Mouse (Mus musculus): ENCODE measurements at regions not wholly inside any gene's neighbourhood (a gene's known extent, or its start where the extent isn't known, plus 50 kb on each side); places are given as distances from the start of the nearest gene placed in this dataset.

DNA sequence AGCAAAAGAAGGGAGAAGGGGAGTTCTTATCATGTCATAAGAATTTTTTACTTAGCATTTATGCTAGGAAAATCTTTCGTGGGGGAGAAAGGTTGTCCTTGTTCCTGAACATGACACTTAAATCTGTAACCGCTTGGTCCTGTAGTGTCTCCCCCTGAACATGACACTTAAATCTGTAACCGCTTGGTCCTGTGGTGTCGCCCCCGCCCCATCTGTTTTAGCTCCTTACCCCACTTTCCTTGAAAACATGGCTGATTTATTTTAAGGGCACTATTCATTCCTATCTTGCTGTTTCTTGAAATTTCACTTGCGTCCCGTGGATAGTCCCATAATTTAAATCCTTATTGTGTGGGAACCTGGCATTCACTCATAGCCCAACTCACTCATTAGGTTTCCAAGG lies 82.2 kb downstream of the Rap2a start:
- DNase-seq (ENCODE audit: low spot score in 2 of 2): no peak

DNA sequence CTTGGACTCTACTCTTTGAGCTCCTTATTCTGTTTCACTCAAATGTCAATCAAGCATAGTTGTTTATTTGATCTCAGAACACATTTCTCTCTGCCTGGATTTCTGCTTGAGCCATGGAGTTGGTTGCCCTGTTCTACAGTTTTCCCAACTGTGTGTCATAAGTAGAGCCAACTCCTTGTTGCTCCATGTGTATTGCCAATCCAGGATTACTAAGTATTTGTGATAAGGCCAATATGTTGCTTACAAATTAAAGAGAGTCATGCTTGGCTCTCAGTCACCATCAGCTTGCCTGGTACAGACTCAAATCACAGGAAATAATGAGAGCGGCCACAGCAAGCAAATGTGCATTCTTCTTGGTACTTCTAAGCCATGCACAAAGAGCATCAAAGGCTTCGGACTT lies 82.7 kb downstream of the Rap2a start:
- peak; percentile 43 to 65 for DNase-seq (ENCODE audit: low spot score in 2 of 2)

DNA sequence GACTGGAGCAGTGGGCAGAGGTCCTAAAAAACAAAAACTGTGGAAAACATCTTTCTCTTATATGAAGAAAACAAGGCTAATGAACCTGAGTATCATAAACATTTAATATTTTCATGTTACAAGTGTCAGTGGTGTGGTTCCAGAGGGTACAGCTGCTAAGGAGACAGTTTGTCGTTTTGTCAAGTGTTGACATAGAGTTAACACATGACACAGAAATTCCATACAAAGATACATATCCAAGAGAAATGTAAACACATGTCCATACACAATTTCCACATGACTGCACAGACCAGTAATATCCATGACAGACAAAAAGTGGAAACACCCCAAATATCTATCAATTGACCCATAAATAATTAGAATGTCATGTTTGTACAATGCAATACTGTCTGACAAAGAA lies 88.7 kb downstream of the Rap2a start:
- DNase-seq (ENCODE audit: low spot score in 2 of 2): no peak

DNA sequence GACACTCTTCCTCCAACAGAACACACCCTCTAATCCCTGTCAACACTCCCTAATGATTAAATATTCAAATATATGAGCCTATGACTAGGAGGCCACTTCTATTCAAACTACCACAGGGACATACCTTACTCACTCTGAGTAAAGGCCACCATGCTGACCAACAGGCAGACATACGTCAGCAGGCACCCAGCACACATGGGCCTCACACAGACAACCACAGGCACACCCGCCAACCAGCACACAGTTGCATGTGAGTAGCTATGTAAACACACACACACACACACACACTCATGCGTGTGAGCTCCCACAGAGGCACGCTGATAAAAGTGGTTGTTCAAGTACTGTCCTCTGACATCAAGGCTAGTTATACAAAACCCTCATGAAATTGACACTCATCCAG lies 89.8 kb downstream of the Rap2a start:
- no peak for DNase-seq (ENCODE audit: low spot score in 2 of 2)

- DNase-seq (ENCODE audit: low spot score in 2 of 2): no peak
Observed at GRCm38 (mm10) chr14:120572238-120572637, 94.0 kb downstream of the Rap2a start.

DNA sequence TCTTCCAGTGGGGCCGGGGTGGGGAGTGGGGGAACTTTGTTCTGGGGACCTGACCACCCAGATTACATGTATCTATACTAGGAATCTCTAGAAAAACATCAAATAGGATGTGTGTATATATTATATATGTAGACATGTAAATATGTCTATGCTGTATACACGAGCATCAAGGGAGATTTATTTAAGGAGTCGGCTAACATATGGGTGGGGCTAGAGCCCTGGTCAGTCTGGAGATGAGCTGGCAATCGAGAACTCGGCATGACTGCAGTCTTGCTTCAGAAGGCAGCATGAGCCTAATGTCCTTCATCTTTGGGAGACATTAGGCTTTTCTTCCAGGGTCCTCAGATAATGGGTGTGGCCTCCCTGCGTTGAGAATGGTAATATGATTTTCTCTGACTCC lies 97.0 kb downstream of the Rap2a start:
- DNase-seq (ENCODE audit: low spot score in 2 of 2): no peak

DNA sequence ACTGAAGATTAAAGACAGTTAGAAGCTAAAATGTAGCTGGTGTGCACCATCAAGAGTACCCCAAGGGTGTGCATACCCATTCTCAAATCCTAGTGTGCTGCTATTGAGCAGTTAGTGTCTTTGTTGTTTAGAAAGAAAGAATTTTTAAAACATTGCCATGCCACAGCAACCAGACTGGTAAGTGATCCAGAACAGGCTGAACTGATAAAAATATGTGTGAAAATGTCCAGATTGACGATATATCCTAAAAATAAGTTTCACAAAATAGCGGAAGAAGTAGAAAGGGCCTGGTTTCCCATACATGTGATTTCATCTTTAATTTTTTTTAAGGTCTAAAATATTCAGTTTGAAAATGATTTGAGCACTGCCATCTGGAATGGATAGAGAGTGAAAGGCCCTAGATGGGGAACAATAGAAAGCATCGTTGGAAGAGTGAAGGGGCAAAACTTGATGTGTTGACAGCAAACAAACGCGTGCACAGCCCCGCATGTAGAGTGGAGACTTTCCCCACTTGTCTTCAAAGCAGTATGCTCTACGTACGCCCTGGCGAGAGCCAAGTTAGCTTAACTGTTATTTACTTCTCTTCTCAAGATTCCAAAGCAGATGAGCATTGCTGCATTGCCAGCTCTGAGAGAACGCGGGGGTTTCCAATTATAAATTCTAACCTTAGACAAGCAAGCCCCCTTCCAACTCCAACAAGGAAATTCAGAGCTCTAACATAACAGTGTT lies 100.3 kb downstream of the Rap2a start:
- DNase-seq (ENCODE audit: low spot score in 2 of 2): peak; percentile 46 to 48

DNA sequence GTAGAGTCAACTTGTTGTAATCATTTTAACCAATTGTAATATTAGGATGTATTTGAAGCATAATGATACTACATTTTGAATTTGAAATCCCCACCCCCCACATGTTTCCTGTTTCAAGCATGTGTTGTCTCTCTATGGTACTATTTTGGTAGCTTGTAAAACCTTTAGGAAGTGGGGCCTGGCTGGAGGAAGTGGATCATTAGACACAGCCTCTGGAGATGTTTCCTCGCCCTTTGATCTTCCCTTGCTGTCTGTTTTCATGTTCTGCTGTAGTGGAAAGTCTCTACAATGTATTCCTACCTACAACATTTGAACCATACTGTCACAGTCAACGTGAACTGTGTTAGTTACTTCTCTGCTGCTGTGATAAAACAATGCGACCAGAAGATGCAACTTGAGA lies 105.6 kb downstream of the Rap2a start:
- no peak for DNase-seq (ENCODE audit: low spot score in 2 of 2)

DNA sequence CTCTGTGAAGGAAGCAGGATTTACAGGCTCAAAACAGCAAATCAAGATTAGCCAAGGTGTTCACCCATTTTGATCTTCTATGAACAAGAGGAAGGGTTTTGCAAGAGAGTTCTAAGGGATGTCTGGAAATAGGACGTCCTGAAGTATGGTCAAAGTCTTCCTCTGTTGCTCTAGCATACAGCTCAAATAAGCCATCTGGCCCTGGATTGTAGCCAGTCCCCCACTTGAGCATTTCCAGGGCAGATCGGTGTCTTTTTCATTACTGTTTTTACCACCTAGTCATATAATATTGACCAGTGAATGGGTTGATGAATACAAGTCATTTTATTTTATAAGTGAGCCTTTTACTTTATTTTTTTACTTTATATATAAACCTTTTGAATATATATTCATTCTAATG lies 113.9 kb downstream of the Rap2a start:
- no peak for DNase-seq (ENCODE audit: low spot score in 2 of 2)

DNA sequence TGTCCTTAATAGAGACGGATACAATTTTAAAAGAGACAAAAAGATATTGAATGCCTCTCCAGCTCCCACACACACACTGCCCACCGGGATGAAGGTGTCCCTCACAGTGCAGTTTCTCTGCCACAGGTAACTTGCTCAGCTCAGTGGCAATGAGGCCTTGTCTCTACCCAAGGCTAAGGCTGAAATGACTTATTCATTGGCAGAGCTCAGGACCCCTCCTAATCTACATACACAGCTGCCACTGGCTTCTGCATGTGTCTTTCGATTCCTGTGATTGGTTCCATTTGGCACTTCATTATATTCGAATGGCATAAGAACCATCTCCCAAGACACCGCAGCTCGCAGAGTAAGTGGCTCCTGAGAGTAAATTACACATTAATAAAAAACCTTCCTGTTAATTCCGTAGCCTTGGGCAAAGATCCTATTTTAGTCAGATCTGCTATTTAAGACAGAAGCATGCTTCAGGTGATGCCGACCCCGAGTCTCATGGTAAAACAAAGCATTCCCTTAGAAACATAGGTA lies 122.2 kb downstream of the Rap2a start:
- no peak for DNase-seq (ENCODE audit: low spot score in 2 of 2)

DNA sequence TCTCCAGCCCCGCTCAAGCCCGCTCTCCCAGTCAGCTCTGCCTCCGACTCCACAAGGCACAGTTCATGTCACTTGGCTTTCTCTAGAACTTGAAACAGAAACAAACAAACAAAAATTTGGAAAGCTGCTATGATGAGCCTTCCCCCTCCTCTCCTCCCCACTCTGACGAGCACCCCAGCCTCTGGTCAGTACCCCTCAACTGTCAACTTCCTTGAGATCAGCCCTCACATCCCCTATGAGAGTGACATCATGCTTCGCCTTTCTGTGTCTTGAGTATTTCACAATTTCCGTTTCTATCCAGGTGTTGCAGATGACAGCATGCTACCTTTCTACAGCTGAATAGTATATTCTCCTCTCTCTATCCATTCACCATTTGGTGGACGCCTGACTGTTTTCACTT lies 123.3 kb downstream of the Rap2a start:
- DNase-seq (ENCODE audit: low spot score in 2 of 2): no peak

DNA sequence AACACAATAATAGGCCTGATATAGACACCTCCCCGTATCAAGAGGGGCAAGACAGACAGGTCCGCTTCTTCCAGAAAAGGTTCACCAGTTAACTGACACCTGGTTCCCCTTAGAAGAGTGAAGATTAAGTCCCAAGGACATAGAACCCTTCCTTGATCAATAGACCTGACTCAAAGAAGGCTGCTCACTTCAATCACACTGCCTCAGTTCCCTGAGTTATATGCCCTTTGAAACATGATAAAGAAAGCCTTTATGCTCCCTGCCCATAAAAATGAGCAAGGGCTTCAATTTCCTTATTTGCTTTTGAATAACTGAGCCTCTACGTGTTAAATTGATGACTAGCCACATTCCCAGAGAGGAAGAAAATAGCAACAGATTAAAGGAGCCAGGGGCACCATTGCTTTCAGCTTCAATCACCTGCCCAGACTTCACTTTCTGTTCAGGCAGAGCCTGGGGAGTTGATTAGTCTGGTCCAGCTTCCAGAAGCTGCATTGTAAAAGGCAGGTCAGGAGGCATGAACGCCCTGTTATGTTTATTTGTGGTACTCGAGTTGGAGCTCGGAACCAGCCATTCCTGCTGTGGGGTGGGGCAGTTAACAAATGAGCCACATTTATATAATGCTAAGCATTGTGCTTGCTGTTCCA lies 125.7 kb downstream of the Rap2a start:
- DNase-seq (ENCODE audit: low spot score in 2 of 2): no peak

GRCm38 (mm10) chr14:120607801-120608200 lies 129.6 kb downstream of the Rap2a start:
- no peak for DNase-seq (ENCODE audit: low spot score in 2 of 2)

DNA sequence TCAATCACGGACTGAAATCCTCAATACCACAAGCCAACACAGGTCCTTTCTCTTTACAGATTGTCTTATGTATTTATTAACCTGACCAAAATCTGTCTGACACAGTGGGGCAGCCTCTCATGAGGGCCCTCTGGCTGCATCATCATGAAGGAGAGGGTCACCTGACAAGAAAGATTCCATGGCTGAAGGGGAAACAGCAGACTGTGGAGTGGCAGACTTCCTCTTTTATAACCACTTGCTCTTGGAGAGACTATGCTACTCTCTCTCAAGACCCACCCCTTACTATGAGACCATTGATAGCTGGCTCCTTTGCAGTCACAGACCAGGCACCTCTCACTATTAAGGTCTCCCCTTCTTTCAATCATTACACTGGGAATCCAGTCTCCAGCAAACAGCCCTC lies 133.1 kb downstream of the Rap2a start:
- no peak for DNase-seq (ENCODE audit: low spot score in 2 of 2)

- no peak for DNase-seq (ENCODE audit: low spot score in 2 of 2)
Observed at GRCm38 (mm10) chr14:120626223-120626935, 148.1 kb downstream of the Rap2a start.

- DNase-seq (ENCODE audit: low spot score in 2 of 2): no peak
Observed at GRCm38 (mm10) chr14:120626936-120627277, 148.7 kb downstream of the Rap2a start.

DNA sequence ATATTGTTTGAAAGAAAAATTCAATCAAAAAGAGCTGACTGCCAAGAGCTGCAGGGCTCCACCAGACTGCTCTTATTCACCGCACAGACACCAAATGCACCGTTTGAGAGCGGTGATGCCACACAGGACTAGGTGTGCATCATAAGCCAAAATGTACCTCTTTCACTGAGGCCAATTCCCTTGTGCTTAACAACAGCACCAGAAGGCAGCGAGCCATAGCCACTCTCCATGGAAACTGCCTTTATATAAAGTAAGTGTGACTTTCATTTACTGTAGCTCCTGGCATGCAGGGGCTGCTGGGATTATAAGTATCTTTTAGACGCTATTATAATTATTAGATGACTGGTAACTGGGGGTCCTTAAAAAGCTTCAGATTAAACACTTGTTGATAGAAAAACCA lies 154.5 kb downstream of the Rap2a start:
- peak in 1 of 2 experiments; percentile 20 for DNase-seq (ENCODE audit: low spot score in 2 of 2)

- no peak for DNase-seq (ENCODE audit: low spot score in 2 of 2)
Observed at GRCm38 (mm10) chr14:120636726-120637400, 158.6 kb downstream of the Rap2a start.

DNA sequence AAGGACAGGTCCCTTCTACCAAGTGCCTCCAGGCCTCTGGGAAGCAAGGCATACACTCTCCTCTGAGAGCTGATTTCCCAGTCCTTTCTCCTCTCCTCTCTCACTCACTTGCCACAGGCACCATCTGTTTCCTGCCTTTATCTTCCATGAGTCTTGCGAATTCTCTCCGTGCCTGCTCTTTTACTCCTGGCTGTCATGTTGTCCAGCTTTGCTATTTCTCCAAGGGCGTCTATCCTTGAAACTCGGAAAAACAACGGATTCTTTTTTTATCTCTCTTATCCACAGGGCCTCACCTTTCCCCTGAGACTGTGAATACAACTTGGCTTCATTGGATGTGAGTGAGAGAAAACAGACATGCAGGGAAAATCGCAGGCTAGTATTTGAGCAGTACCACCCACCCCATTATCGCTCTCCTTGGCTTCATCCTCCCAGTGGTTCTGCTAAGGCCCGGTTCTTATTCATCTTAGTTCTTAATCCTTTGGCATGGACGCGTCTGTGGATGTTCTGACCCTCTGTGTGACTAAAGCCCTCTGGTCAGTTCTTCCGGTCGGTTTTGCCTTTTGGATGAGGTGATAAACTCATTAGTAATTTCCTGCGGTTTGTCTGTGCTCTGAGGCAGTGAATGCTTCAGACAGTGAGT lies 159.4 kb downstream of the Rap2a start:
- no peak for DNase-seq (ENCODE audit: low spot score in 2 of 2)

GRCm38 (mm10) chr14:120642591-120642990 lies 164.3 kb downstream of the Rap2a start:
- DNase-seq (ENCODE audit: low spot score in 2 of 2): no peak

DNA sequence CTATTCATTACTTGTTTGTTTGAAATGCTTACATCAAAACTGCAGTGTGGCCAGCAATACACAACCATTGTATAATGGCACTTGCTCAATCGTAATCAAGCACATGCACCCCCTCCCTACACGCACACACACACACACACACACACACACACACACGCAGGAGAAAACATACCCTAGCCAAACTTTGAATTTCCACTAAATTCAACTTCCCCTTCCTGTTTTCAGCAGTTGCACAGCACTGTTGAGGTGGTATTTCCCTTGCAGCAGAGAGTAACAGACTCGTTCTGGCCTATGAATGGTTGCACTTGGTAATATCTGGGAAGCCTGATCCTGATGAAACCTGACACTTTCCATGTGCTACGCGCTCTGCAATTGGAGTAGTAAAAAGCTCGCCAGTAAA lies 173.8 kb downstream of the Rap2a start:
- DNase-seq (ENCODE audit: low spot score in 2 of 2): no peak

Measured in layer of hippocampus, postnatal 14 days (tissue).